Mouse (Mus musculus) hindbrain, embryonic 11.5 days (tissue): ENCODE data around the gene Swt1. TPM values are rescaled to one million over a fixed set of nuclear protein-coding genes. Genes with fewer than 3 reads are reported as not detected.

Experiments used
- ATAC-seq: fragments of 200-750 bp; cut with Nextera tagmentation; 2 replicates; pipeline ENCODE4 v1.8.0; 2017; ENCODE audit warnings: mild to moderate bottlenecking, moderate TSS enrichment, moderate library complexity; ENCODE audit not compliant: low FRiP score
- DNase-seq: peaks from one replicate; pipeline ENCODE4 v3.0.0-alpha.2; 2015; ENCODE audit warnings: low spot score
- H3K27ac ChIP-seq: fragments of 300-500 bp; sonication (generic); 2 replicates; pipeline ENCODE4 v1.5.1; 2014; ENCODE audit warnings: mild to moderate bottlenecking, low read depth, low read length
- H3K27me3 ChIP-seq: fragments of 300-500 bp; sonication (generic); 2 replicates; pipeline ENCODE4 v1.6.1; 2014; ENCODE audit warnings: mild to moderate bottlenecking, low read length, moderate library complexity, mixed read lengths; ENCODE audit not compliant: control insufficient read depth, insufficient read depth
- H3K36me3 ChIP-seq: fragments of 300-500 bp; sonication (generic); 2 replicates; pipeline ENCODE4 v1.6.1; 2014; ENCODE audit warnings: mild to moderate bottlenecking, low read length, moderate library complexity, mixed read lengths; ENCODE audit not compliant: control insufficient read depth, insufficient read depth
- H3K4me1 ChIP-seq: fragments of 300-500 bp; sonication (generic); replicated peaks from 2 replicates; pipeline ENCODE4 v1.6.1; 2014; ENCODE audit warnings: low read length, mixed read lengths; ENCODE audit not compliant: control insufficient read depth, insufficient read depth
- H3K4me2 ChIP-seq: fragments of 300-500 bp; sonication (generic); replicated peaks from 2 replicates; pipeline ENCODE4 v1.6.1; 2014; ENCODE audit warnings: mild to moderate bottlenecking, low read depth, low read length
- H3K4me3 ChIP-seq: fragments of 300-500 bp; sonication (generic); 2 replicates; pipeline ENCODE4 v1.5.1; 2014; ENCODE audit warnings: low read depth, low read length
- H3K9ac ChIP-seq: fragments of 300-500 bp; sonication (generic); 2 replicates; pipeline ENCODE4 v1.6.1; 2014; ENCODE audit warnings: low read depth, low read length
- H3K9me3 ChIP-seq: fragments of 300-500 bp; sonication (generic); 2 replicates; pipeline ENCODE4 v1.6.1; 2016; ENCODE audit warnings: low read length; ENCODE audit not compliant: control insufficient read depth
- WGBS: fragments of 180-500 bp; shearing (Covaris S2); extraction: QIAGEN DNeasy Blood & Tissue Kit; methylation state at CpG from one replicate; pipeline ENCODE4 v1.1.7; 2014; 5-methylcytosine and 5-hydroxymethylcytosine counted together
- polyA plus RNA-seq: library from polyadenylated mRNA; unstranded; fragments of >200 nt; fragmentation: Nextera tagmentation; extraction: Ambion mirVana; gene quantifications from 2 replicates; pipeline ENCODE4 v1.2.1, GENCODE M21; 2014

The Swt1 gene
- polyA plus RNA-seq, 1 experiment from 2014 or later: 27.6 TPM

DNA sequence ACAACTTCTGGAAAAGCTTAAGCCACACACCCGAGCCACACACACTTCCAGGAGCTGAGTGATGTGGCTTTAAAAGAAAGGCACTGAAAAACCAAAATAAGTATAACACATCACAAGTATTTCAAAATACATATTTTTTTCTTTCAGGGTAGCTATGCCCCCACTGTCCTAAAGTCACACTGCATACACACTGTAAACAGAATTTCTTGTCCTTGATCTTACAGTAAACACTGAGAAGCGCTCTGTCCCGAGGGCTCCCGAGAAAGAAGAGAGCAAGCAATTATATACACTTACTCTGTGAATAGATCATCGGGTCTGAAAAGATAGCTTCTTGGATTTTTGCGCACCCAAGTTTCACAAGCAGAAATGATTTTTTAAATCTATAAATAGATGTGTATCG, 109.0 kb downstream of the Swt1 start:
- ATAC-seq (no peak), DNase-seq (no peak)
- no peak overlapping the region for H3K4me2 ChIP-seq
- H3K4me1 ChIP-seq: no peaks in the 10 kb centered on the region
- WGBS: 86% methylated on average over 7 of the region's 7 CpGs
- no peaks in the 10 kb centered on the region for H3K9me3 ChIP-seq
- H3K36me3 ChIP-seq: no peaks in the 10 kb centered on the region
- no peak overlapping the region for H3K4me3 ChIP-seq
- no peaks in the 10 kb centered on the region for H3K27me3 ChIP-seq
- H3K9ac ChIP-seq: no peak overlapping the region
- no peak overlapping the region for H3K27ac ChIP-seq

Other genes with a start within 250 kb of the Swt1 start
- gene Gm47985, start 245.9 kb downstream of the Swt1 start, polyA plus RNA-seq: 0.25 and 0.91 TPM in 2 replicates
- 0.27 TPM in 1 of 2 replicates, not detected in the other for gene Gm8947, start 236.1 kb downstream of the Swt1 start, polyA plus RNA-seq
- gene Gm47995, start 230.0 kb downstream of the Swt1 start, polyA plus RNA-seq: 0.20 TPM in 1 of 2 replicates, not detected in the other
- gene 3110040M04Rik, start 224.3 kb downstream of the Swt1 start, polyA plus RNA-seq: 0.57 TPM in 1 of 2 replicates, not detected in the other
- gene Gm47996, start 218.3 kb downstream of the Swt1 start, polyA plus RNA-seq: 0.42 and 0.45 TPM in 2 replicates
- 340 and 415 TPM in 2 replicates for gene Ivns1abp, start 84.0 kb downstream of the Swt1 start, polyA plus RNA-seq
- gene Trmt1l, start 87 bp upstream of the Swt1 start, polyA plus RNA-seq: 59.3 and 63.8 TPM in 2 replicates
- 149 and 160 TPM in 2 replicates for gene Rnf2, start 72.5 kb upstream of the Swt1 start, polyA plus RNA-seq
- 0.60 and 0.93 TPM in 2 replicates for gene Fam129a, start 142.7 kb upstream of the Swt1 start, polyA plus RNA-seq